Mouse (Mus musculus): ENCODE measurements around the gene Adamts17. TPM values are rescaled to one million over a fixed set of nuclear protein-coding genes. Genes with fewer than 3 reads are reported as not detected.

Gene Adamts17
- polyA plus RNA-seq, 2 experiments, result 16.0 to 19.5 TPM

GRCm38 (mm10) chr7:66989357-66990045 is 150.0 kb downstream of the Adamts17 start:
- ATAC-seq (ENCODE audit: low FRiP score, low read depth) (no peak), DNase-seq (ENCODE audit: low spot score) (no peak)
- 80% methylated on average over 3 of the region's 3 CpGs for WGBS
- Histone ChIP-seq H3K9ac (ENCODE audit: low read depth, low read length, severe bottlenecking) (no peak overlapping the region), H3K27ac (replicated peaks; ENCODE audit: low read depth, low read length) (no peak overlapping the region), H3K9me3 (ENCODE audit: control insufficient read depth, low read length) (0 out of 2 replicates have a peak, but pooled peaks cover 6% of the 10 kb centered on the region), H3K36me3 (ENCODE audit: control insufficient read depth, insufficient read depth, low read length) (no peaks in the 10 kb centered on the region), H3K4me1 (ENCODE audit: control insufficient read depth, insufficient read depth, low read length) (no peaks in the 10 kb centered on the region), H3K4me2 (replicated peaks; ENCODE audit: low read depth, low read length, severe bottlenecking) (no peak overlapping the region), H3K27me3 (ENCODE audit: control insufficient read depth, insufficient read depth, low read length) (no peaks in the 10 kb centered on the region), H3K4me3 (replicated peaks; ENCODE audit: low read length) (no peak overlapping the region)
- TF ChIP-seq POLR2A (IDR thresholded peaks at IDR 0.05; ENCODE audit: borderline replicate concordance, extremely low read depth, insufficient read depth, insufficient read length), result no peak

GRCm38 (mm10) chr7:66998821-66999220 is 159.3 kb downstream of the Adamts17 start:
- ATAC-seq (ENCODE audit: low FRiP score, low read depth), result no peak
- Histone ChIP-seq H3K27me3 (ENCODE audit: control insufficient read depth, insufficient read depth, low read length) (no peaks in the 10 kb centered on the region), H3K36me3 (ENCODE audit: control insufficient read depth, insufficient read depth, low read length) (no peaks in the 10 kb centered on the region), H3K9me3 (ENCODE audit: control insufficient read depth, low read length) (no peaks in the 10 kb centered on the region), H3K27ac (replicated peaks; ENCODE audit: low read depth, low read length) (no peak overlapping the region), H3K4me3 (replicated peaks; ENCODE audit: low read length) (no peak overlapping the region), H3K4me1 (ENCODE audit: control insufficient read depth, insufficient read depth, low read length) (no peaks in the 10 kb centered on the region), H3K9ac (ENCODE audit: low read depth, low read length, severe bottlenecking) (no peak overlapping the region), H3K4me2 (replicated peaks; ENCODE audit: low read depth, low read length, severe bottlenecking) (no peak overlapping the region)
- WGBS, result 85% methylated on average over 6 of the region's 6 CpGs
- no peak for TF ChIP-seq POLR2A (IDR thresholded peaks at IDR 0.05; ENCODE audit: borderline replicate concordance, extremely low read depth, insufficient read depth, insufficient read length)
- DNase-seq (ENCODE audit: low spot score), result no peak

- ATAC-seq (ENCODE audit: low FRiP score, low read depth), result no peak
These were observed 164.1 kb downstream of the Adamts17 start for GRCm38 (mm10) chr7:67003648-67004047.

GRCm38 (mm10) chr7:67004220-67004619 is 164.7 kb downstream of the Adamts17 start:
- no peaks in the 10 kb centered on the region for H3K4me1 ChIP-seq (ENCODE audit: control insufficient read depth, insufficient read depth, low read length)
- no peaks in the 10 kb centered on the region for H3K27me3 ChIP-seq (ENCODE audit: control insufficient read depth, insufficient read depth, low read length)
- H3K36me3 ChIP-seq (ENCODE audit: control insufficient read depth, insufficient read depth, low read length), result peaks cover 10% of the 10 kb centered on the region; the same call in 1 of the 2 replicates
- H3K4me2 ChIP-seq (replicated peaks; ENCODE audit: low read depth, low read length, severe bottlenecking), result no peak overlapping the region
- no peak overlapping the region for H3K27ac ChIP-seq (replicated peaks; ENCODE audit: low read depth, low read length)
- no peak overlapping the region for H3K9ac ChIP-seq (ENCODE audit: low read depth, low read length, severe bottlenecking)
- DNase-seq (ENCODE audit: low spot score) (no peak), ATAC-seq (ENCODE audit: low FRiP score, low read depth) (no peak)
- 97% methylated on average over 5 of the region's 5 CpGs for WGBS
- peaks cover 10% of the 10 kb centered on the region; the same call in 1 of the 2 replicates for H3K9me3 ChIP-seq (ENCODE audit: control insufficient read depth, low read length)
- TF ChIP-seq POLR2A (IDR thresholded peaks at IDR 0.05; ENCODE audit: borderline replicate concordance, extremely low read depth, insufficient read depth, insufficient read length), result no peak
- H3K4me3 ChIP-seq (replicated peaks; ENCODE audit: low read length), result no peak overlapping the region

More at GRCm38 (mm10) chr7:67003648-67004047, 164.1 kb downstream of the Adamts17 start:
- no peak overlapping the region for H3K4me2 ChIP-seq (replicated peaks; ENCODE audit: low read depth, low read length, severe bottlenecking)
- no peak overlapping the region for H3K27ac ChIP-seq (replicated peaks; ENCODE audit: low read depth, low read length)
- TF ChIP-seq POLR2A (IDR thresholded peaks at IDR 0.05; ENCODE audit: borderline replicate concordance, extremely low read depth, insufficient read depth, insufficient read length), result no peak
- no peak for DNase-seq (ENCODE audit: low spot score)
- peaks cover 8% of the 10 kb centered on the region; the same call in 1 of the 2 replicates for H3K9me3 ChIP-seq (ENCODE audit: control insufficient read depth, low read length)
- peaks cover 10% of the 10 kb centered on the region; the same call in 1 of the 2 replicates for H3K36me3 ChIP-seq (ENCODE audit: control insufficient read depth, insufficient read depth, low read length)
- no peaks in the 10 kb centered on the region for H3K27me3 ChIP-seq (ENCODE audit: control insufficient read depth, insufficient read depth, low read length)
- no peak overlapping the region for H3K4me3 ChIP-seq (replicated peaks; ENCODE audit: low read length)
- 68% methylated on average over 1 of the region's 1 CpGs for WGBS
- H3K9ac ChIP-seq (ENCODE audit: low read depth, low read length, severe bottlenecking), result no peak overlapping the region
- no peaks in the 10 kb centered on the region for H3K4me1 ChIP-seq (ENCODE audit: control insufficient read depth, insufficient read depth, low read length)

GRCm38 (mm10) chr7:67009841-67010240 is 170.3 kb downstream of the Adamts17 start:
- WGBS, result 75% methylated on average over 5 of the region's 5 CpGs
- DNase-seq (ENCODE audit: low spot score), result no peak
- H3K27me3 ChIP-seq (ENCODE audit: control insufficient read depth, insufficient read depth, low read length), result no peaks in the 10 kb centered on the region
- peaks cover 3% of the 10 kb centered on the region; the same call in 1 of the 2 replicates for H3K36me3 ChIP-seq (ENCODE audit: control insufficient read depth, insufficient read depth, low read length)
- ATAC-seq (ENCODE audit: low FRiP score, low read depth), result no peak
- peaks cover 10% of the 10 kb centered on the region; the same call in 1 of the 2 replicates for H3K9me3 ChIP-seq (ENCODE audit: control insufficient read depth, low read length)
- H3K4me3 ChIP-seq (replicated peaks; ENCODE audit: low read length), result no peak overlapping the region
- H3K9ac ChIP-seq (ENCODE audit: low read depth, low read length, severe bottlenecking), result no peak overlapping the region
- H3K4me1 ChIP-seq (ENCODE audit: control insufficient read depth, insufficient read depth, low read length), result no peaks in the 10 kb centered on the region
- no peak overlapping the region for H3K4me2 ChIP-seq (replicated peaks; ENCODE audit: low read depth, low read length, severe bottlenecking)
- no peak for TF ChIP-seq POLR2A (IDR thresholded peaks at IDR 0.05; ENCODE audit: borderline replicate concordance, extremely low read depth, insufficient read depth, insufficient read length)
- H3K27ac ChIP-seq (replicated peaks; ENCODE audit: low read depth, low read length), result no peak overlapping the region

Measured in limb, embryonic 14.5 days (tissue).